Mouse (Mus musculus): Measurements from ENCODE around the gene Olfr891.
"Not testable (repeated sequence)": the region's sequence is repeated elsewhere in the genome, so short reads cannot be mapped to it uniquely, and the experiment has no call there.

Gene Olfr891

GRCm38 (mm10) chr9:38180721-38181120, at the start of gene Olfr891:
Olfr891 (minus strand) TSS chr9:38180821.
- DNase-seq = no peak

GRCm38 (mm10) chr9:38217755-38218154, 37.1 kb upstream of the Olfr891 start, which contains the start of gene Olfr894:
Olfr894 (plus strand) TSS chr9:38218055.
- DNase-seq = no peak

- DNase-seq = no peak
These were observed 27.4 kb upstream of the Olfr891 start, which contains the start of gene Olfr893 for GRCm38 (mm10) chr9:38208065-38208464. Olfr893 (plus strand) TSS chr9:38208365.

DNA sequence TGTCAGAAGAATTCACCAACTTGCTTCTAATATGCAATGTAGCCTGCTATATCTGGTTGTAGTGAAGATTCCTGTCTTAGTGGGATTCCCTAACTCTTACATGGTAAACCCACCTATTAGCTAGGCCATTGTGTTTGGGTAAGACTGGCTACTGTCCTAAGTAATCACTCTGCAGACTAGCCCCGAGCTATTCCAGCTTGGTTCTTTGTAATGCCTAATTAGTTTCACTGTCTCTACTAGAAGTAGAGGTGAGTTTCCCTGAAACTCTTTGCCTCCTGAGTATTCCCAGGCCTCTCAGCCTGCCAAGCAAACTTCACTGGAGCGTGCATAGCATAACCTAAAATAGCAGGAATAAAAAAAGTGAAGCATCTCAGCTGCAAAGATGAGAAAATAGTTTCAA, 12.3 kb downstream of the Olfr891 start:
- not testable (repeated sequence) for DNase-seq

DNA sequence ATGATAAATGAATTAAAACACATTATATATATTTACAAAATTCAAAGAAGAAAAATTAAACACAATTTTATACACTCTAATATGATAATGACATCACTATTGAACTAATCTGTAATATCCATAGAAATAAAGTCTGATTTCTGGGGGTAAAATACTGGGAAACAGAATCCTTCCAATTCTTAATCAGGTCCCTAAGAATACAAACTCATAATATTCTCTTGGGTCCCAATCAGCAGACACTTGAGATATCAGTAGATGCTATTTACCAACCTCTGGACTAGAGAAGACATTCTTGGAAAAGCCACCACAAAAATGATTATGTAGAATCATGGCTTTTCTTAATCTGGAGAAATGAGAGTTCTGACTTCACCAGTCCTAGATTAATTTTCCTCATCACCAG, 38.4 kb downstream of the Olfr891 start, which contains the start of gene Olfr890:
TSS of gene Olfr890 (plus strand) at position 301 of the 400 bp plus-strand sequence.
- no peak for DNase-seq
